Mouse (Mus musculus): ENCODE data around the gene Epb41l1. TPM values are rescaled to one million over a fixed set of nuclear protein-coding genes. Genes with fewer than 3 reads are reported as not detected.

The Epb41l1 gene
- total and polyA plus RNA-seq, 2 experiments from 2014 or later, result 0.45 to 28.2 TPM

DNA sequence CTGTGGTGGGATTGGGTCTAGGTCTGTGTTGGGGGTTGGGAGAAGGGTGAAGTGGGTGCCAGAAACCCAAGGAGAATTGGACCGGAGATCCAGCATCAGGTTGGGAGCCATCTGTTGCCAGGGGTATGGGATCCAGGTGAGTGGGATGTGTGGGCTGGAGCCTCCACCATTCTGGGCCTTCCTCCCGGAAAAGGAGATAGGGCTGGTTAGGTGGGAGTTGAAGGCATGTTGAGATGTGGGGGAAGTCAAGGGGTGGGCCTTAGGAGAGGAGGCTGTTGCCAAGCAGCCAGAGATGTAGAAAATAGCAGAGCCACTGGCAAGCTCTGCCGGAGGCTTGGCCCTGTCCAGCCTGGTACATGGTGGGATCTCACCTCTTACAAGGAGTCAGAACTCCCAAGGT is 11.4 kb downstream of the Epb41l1 start:
- Histone ChIP-seq H3K36me3 (replicated peaks; ENCODE audit: control insufficient read depth, insufficient read depth, low read length) (no peaks in the 10 kb centered on the region), H3K27me3 (ENCODE audit: control insufficient read depth, insufficient read depth, low read length) (no peaks in the 10 kb centered on the region), H3K4me3 (ENCODE audit: low read depth, low read length) (no peak overlapping the region), H3K4me2 (ENCODE audit: low read depth, low read length) (no peak overlapping the region), H3K9me3 (replicated peaks; ENCODE audit: control insufficient read depth, low read length) (no peaks in the 10 kb centered on the region), H3K27ac (ENCODE audit: low read depth) (no peak overlapping the region), H3K4me1 (ENCODE audit: control insufficient read depth, insufficient read depth) (peaks cover 11% of the 10 kb centered on the region), H3K9ac (replicated peaks; ENCODE audit: low read depth, low read length) (no peak overlapping the region)
- 57% methylated on average over 3 of the region's 3 CpGs for WGBS
- DNase-seq (ENCODE audit: low spot score) (no peak), ATAC-seq (ENCODE audit: insufficient read depth, low read depth) (no peak)
- TF ChIP-seq EP300 (IDR thresholded peaks at IDR 0.05; ENCODE audit: low read depth), result no peak
- no peak for TF ChIP-seq CTCF (IDR thresholded peaks at IDR 0.05; ENCODE audit: low read depth)

DNA sequence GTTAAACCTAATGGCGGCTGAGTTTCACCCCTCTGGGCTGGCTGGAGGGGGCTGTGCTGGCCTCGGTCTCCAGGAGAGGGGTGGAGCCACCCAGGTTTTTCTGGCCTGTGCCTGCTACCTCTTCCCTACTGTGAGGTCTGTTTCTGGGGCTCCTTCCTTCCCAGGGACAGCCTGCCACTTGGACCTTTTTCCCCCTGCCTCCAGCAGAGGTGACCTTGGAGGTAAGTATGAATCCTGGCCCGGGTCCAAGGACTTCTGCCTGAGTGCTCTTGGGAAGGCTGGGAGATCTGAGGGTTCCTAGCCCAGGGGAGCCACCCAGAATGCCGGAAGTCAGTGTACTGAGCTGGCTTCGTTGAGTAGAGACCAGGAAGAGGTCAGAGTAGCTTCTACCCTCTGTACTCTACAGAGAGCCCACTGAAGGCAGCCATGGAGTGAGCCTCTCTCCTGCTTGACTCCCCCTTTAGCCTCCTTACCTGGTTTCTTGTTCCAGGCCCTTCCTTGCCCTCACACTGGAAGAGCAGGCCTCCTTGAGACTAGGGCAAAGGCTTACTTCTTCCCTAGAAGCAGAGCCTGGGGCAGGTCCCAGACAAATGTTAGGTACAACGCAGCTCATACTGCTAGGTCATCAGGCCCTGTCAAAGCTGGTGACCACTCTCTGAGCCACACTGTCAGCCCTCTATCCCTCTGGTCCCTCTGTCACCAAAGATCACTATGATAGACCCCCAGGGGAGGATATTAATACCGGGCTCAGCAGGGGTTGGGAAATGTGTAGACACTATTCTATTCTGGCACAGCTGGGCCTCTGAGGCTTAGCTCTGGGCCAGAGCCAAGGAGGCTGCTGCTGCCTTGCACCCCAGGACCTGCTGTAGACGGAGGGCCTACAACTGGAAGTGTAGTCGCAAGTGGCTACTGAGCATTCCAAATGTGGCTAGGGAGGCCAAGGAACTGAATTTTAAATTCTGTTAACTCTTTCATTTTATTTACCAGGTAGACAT is 12.5 kb downstream of the Epb41l1 start:
- 30% methylated on average over 9 of the region's 9 CpGs for WGBS
- H3K27me3 ChIP-seq (ENCODE audit: control insufficient read depth, insufficient read depth, low read length), result no peaks in the 10 kb centered on the region
- H3K4me3 ChIP-seq (ENCODE audit: low read depth, low read length), result no peak overlapping the region
- peaks cover 11% of the 10 kb centered on the region for H3K4me1 ChIP-seq (ENCODE audit: control insufficient read depth, insufficient read depth)
- DNase-seq (ENCODE audit: low spot score) (peak; percentile 31), ATAC-seq (ENCODE audit: insufficient read depth, low read depth) (peak; percentile 78)
- H3K4me2 ChIP-seq (ENCODE audit: low read depth, low read length), result no peak overlapping the region
- no peaks in the 10 kb centered on the region for H3K36me3 ChIP-seq (replicated peaks; ENCODE audit: control insufficient read depth, insufficient read depth, low read length)
- H3K9me3 ChIP-seq (replicated peaks; ENCODE audit: control insufficient read depth, low read length), result no peaks in the 10 kb centered on the region
- no peak overlapping the region for H3K9ac ChIP-seq (replicated peaks; ENCODE audit: low read depth, low read length)
- H3K27ac ChIP-seq (ENCODE audit: low read depth), result peak overlapping the region; percentile 74
- no peak for TF ChIP-seq CTCF (IDR thresholded peaks at IDR 0.05; ENCODE audit: low read depth)
- no peak for TF ChIP-seq EP300 (IDR thresholded peaks at IDR 0.05; ENCODE audit: low read depth)

DNA sequence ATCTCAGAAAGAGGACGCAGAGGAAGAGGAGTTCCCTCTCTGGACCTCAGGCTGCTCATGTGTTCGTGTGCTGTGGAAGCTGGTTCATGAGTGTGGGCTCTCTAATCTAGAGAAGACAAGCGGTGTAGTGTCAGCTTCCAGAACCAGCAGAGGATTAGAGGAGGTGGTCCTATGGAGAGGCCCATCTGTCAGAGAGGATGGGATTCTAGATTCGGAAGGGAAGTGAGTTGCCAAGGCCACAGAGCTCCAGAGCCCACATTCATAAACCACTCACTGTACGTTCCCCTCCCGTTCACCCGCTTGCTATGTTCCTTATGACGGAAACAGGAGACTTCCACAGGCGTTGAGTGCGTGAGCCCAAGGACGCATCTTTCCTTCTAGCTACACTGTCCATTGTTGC is 16.9 kb downstream of the Epb41l1 start:
- Histone ChIP-seq H3K9ac (replicated peaks; ENCODE audit: low read depth, low read length) (no peak overlapping the region), H3K27ac (ENCODE audit: low read depth) (no peak overlapping the region), H3K4me3 (ENCODE audit: low read depth, low read length) (no peak overlapping the region), H3K4me1 (ENCODE audit: control insufficient read depth, insufficient read depth) (peaks cover 20% of the 10 kb centered on the region), H3K27me3 (ENCODE audit: control insufficient read depth, insufficient read depth, low read length) (no peaks in the 10 kb centered on the region), H3K9me3 (replicated peaks; ENCODE audit: control insufficient read depth, low read length) (no peaks in the 10 kb centered on the region), H3K4me2 (ENCODE audit: low read depth, low read length) (no peak overlapping the region), H3K36me3 (replicated peaks; ENCODE audit: control insufficient read depth, insufficient read depth, low read length) (no peaks in the 10 kb centered on the region)
- ATAC-seq (ENCODE audit: insufficient read depth, low read depth) (no peak), DNase-seq (ENCODE audit: low spot score) (no peak)
- no peak for TF ChIP-seq CTCF (IDR thresholded peaks at IDR 0.05; ENCODE audit: low read depth)
- TF ChIP-seq EP300 (IDR thresholded peaks at IDR 0.05; ENCODE audit: low read depth), result no peak
- WGBS, result 89% methylated on average over 11 of the region's 11 CpGs

DNA sequence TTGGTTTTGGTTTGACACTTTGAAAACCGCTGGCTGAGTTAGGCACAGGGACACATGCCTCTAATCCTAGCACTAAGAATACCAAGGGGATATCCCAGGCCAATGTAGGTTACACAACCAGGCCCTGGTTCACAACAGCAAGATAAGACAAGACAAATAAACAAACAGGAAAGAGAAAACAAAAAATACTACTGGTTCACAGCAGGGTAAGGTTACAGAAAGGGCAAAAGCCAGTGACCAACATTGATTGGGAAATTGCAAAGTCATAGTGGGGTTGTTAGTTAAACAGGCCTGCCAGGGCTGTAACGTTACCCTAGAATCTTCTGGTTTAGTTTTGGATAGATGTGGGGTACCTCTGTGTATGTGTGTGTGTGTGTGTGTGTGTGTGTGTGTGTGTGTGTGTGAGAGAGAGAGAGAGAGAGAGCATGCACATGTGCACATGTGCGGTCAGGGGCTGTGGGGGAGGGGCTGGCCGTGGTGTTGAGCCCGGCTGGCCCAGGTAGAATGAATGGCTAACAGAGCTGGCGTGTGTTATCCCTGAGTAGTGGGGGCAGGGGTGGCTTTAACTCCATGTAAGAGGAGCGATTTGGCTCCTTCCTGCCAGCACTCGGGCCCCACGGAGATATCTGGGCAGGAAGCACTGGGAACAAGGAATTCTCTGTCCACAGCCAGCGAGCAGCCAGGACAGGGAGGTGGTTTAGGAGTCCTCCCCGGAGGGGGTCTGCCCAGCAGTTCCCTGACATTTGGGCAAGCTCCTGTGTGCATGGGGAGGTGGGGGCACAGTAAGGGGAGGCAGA is 19.2 kb downstream of the Epb41l1 start:
- no peak overlapping the region for H3K27ac ChIP-seq (ENCODE audit: low read depth)
- peaks cover 9% of the 10 kb centered on the region; the same call in 1 of the 2 replicates for H3K4me1 ChIP-seq (ENCODE audit: control insufficient read depth, insufficient read depth)
- no peaks in the 10 kb centered on the region for H3K27me3 ChIP-seq (ENCODE audit: control insufficient read depth, insufficient read depth, low read length)
- 21% methylated on average over 11 of the region's 11 CpGs for WGBS
- peak; percentile 52 for ATAC-seq (ENCODE audit: insufficient read depth, low read depth)
- no peak for TF ChIP-seq CTCF (IDR thresholded peaks at IDR 0.05; ENCODE audit: low read depth)
- no peak for TF ChIP-seq EP300 (IDR thresholded peaks at IDR 0.05; ENCODE audit: low read depth)
- H3K9ac ChIP-seq (replicated peaks; ENCODE audit: low read depth, low read length), result 0 out of 2 replicates have a peak overlapping the region, but pooled peaks have one; percentile 35
- peak; percentile 43 for DNase-seq (ENCODE audit: low spot score)
- H3K4me2 ChIP-seq (ENCODE audit: low read depth, low read length), result peak overlapping the region; percentile 24; the same call in 1 of the 2 replicates
- H3K4me3 ChIP-seq (ENCODE audit: low read depth, low read length), result no peak overlapping the region
- H3K9me3 ChIP-seq (replicated peaks; ENCODE audit: control insufficient read depth, low read length), result no peaks in the 10 kb centered on the region
- H3K36me3 ChIP-seq (replicated peaks; ENCODE audit: control insufficient read depth, insufficient read depth, low read length), result no peaks in the 10 kb centered on the region

DNA sequence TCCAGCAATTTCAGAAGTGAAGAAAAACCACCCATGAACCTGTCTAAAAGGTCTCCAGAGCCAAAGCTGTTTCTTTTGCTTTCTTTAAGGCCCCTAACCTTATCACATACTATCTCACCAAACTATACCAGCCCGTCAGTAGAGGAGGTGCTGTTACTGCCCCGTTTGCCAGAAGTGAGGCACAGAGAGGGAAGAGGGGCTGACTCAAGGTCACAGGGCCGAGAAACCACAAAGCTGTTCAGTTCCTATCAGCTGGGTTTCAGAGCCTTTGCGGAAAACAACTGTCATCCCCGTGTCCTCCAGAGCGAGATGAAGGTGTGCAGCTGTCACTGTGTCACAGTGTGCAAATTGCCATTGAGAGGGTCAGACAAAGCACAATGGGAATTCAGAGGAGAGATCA is 21.2 kb downstream of the Epb41l1 start:
- no peak overlapping the region for H3K4me3 ChIP-seq (ENCODE audit: low read depth, low read length)
- H3K4me1 ChIP-seq (ENCODE audit: control insufficient read depth, insufficient read depth), result peaks cover 16% of the 10 kb centered on the region; the same call in 1 of the 2 replicates
- TF ChIP-seq EP300 (IDR thresholded peaks at IDR 0.05; ENCODE audit: low read depth), result no peak
- no peak for TF ChIP-seq CTCF (IDR thresholded peaks at IDR 0.05; ENCODE audit: low read depth)
- no peak overlapping the region for H3K9ac ChIP-seq (replicated peaks; ENCODE audit: low read depth, low read length)
- no peaks in the 10 kb centered on the region for H3K36me3 ChIP-seq (replicated peaks; ENCODE audit: control insufficient read depth, insufficient read depth, low read length)
- H3K9me3 ChIP-seq (replicated peaks; ENCODE audit: control insufficient read depth, low read length), result no peaks in the 10 kb centered on the region
- no peaks in the 10 kb centered on the region for H3K27me3 ChIP-seq (ENCODE audit: control insufficient read depth, insufficient read depth, low read length)
- ATAC-seq (ENCODE audit: insufficient read depth, low read depth), result no peak
- peak; percentile 11 for DNase-seq (ENCODE audit: low spot score)
- no peak overlapping the region for H3K4me2 ChIP-seq (ENCODE audit: low read depth, low read length)
- no peak overlapping the region for H3K27ac ChIP-seq (ENCODE audit: low read depth)
- WGBS, result 23% methylated on average over 6 of the region's 6 CpGs
